Mouse (Mus musculus): ENCODE data around the gene Trpt1.
A peak's percentile ranks its signal among the peaks of the same experiment; 100 is the strongest.
"Not testable (repeated sequence)": the region's sequence is repeated elsewhere in the genome, so short reads cannot be mapped to it uniquely, and the experiment has no call there.

Gene Trpt1

DNA sequence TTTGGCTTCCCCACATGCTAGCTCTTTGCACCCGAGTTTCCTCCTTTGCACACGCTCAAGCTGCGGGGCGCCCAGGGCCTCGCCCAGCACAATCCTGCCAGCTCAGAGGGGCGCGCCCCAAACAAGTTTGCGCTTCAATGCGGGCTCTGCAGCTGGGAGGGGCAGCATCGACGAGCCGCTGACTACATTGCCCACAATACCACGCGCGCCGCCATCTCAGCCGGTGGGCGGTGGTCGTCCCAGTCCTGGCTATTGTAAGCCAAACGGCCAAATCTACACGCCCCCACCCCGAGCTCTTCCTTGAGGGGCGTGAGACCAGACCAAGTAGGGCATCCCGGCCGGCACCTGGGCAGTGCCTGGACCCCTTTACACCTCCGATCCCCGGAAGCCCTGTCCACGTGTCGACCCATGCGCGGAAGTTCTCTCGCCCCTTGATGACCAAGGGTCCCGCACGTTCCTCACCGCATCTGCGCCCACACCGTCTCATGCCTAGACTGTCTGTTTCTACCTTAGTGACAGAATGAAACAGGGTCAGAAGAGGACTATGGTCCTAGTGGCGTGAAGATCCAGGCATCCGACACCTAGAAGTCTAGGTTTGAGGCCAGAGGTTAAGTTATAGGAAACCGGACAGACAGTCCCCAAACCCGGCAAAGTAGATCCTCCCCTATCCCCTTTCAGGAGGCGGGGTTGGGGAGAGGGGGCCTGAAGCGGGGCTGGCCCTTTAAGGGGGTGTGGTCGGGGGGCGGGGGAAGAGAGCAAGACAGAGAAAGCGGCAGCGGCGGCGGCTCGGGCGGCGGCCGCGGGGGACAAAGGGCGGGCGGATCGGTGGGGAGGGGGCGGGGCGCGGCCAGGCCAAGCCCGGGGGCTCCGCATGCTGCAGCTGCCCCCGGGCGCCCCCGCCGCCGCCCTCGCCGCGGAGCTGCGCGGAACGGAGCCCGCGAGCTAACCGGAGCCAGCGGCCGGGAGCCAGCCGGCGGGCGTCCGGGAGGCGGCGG lies 21.4 kb upstream of the Trpt1 start, which contains the start of gene Ppp1r14b:
Gene Ppp1r14b (plus strand): TSS at position 758 of the 995 bp plus-strand sequence.
- peak; percentile 58 to 59 for DNase-seq (ENCODE audit: low spot score in 2 of 2)

DNA sequence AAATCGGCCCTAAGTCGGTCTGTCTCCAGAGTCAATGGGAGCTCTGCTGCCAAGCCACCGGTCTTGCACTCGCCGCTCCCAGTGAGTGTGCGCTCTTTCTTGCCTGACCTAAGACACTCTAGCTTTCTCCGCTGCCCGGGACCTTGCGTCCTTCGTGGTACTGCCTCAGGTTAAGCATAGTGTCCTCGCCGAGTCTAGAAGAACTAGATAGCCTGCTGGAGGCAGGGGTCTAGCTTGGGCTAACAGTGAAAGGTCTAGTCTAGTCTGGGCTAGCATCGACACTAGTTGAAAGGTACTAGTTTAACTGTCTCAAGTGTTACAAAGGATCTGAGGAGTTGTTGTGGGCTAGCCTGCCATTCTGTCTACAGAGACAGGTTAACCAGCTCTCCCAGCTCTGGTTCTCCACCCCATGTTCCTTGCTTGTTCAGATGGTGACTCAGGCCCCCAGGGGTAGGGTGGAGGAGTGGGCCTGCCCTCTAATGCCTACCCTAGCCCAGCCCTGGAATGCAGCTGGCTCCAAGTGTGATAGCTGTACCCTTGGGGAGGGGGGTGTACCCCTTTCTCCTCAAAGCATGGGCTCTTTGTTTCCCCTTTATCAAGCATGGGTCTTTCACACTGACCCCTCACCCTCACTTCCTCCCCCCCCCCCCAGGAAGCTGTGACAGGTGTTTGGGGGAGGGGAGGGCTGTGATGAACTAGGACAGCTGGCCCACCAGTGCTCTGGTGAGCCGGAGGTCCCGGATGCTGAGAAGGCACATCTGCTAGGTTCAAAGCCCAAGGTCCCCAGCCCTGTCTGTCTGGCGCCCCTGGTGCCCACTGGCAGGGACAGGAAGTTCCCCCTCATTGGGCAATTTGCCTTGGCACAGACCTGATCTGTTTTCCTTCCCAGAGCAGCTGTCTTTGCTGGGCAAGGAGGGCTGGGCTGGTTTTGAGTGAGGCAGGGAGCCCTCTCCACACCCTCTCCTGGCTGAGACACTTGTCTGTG lies 20.1 kb upstream of the Trpt1 start, which contains the start of gene Plcb3:
Gene Plcb3 (minus strand): TSS at position 934 of the 985 bp plus-strand sequence.
- DNase-seq (ENCODE audit: low spot score in 2 of 2): no peak

DNA sequence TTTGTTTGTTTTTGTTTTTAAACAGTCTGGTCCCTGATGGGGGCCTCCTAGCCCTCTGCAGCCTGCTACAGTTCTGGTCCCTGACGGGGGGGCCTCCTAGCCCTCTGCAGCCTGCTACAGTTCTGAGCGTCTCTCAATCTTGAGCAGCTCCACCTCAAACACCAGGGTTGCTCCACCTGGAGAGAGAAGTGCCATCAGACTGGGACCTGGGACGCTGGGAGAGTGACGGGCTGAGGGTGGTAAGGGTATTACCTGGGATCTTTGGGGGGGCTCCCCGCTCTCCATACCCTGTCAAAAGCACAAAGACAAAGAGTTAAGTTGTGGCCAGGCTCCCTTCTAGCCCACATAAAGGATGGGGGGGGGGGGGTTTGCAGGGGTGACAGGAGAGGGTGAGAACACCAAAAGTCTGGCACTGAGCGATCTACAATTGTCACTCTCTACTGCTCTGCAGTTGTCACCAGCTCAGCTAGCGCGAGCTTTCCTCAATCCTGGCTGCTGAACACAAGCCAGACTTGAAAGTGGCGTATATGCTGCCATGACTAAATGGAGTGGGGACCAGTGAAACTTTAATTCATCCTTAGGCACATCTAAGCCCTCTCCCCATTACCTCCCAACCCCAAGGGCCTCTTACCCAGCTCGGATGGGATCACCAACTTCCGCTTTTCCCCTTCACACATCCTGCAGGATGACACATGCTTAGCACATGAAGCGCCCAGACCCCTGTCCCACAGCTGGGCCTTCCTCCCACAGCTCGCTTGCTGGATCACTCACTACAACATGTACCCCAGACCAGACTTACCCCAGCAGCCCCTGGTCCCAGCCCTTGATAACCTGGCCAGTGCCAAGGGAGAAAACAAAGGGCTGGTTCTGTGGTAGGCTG lies 17.9 kb upstream of the Trpt1 start:
- no peak for DNase-seq (ENCODE audit: low spot score in 2 of 2)

DNA sequence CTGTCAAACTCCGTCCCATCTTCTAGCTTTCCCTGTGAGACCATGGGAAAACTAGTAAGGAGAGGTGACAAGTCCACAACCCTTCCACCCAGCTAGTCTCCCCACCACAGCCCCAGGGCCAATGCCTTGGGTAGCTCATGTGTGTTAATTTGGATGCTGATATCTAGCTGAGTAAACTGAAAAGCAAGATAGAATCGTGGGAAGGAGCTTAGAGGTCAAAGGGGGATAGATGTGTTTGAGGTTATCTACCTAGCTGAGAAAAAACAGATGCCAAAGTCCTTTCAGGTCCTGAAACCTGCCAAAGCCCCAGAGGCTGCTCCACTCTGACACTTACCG lies 17.3 kb upstream of the Trpt1 start:
- DNase-seq (ENCODE audit: low spot score in 2 of 2): no peak

DNA sequence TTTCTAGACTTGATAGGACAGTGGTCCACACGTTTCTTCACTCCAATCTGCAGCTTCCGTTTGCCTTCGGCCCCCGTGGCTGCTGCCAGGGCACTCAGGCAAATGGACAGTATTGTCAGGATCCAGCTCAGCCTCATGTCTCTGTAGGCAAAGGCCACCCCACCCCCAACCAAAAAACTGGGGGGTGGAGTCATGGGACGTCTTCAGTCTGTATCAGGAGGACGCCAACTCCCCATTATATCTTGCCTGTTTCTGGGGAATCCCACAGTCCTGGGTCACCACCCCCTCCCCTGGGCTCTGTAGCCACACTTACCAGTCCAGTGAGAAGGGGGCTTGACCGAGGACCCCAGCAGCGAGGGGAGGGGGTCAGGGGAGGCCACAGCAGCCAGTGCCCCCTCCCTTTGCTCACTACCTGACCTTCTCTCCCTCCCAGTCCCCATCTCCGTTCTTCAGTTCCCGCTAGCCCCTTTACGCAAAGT lies 16.9 kb upstream of the Trpt1 start:
- DNase-seq (ENCODE audit: low spot score in 2 of 2): peak in 1 of 2 experiments; percentile 26

DNA sequence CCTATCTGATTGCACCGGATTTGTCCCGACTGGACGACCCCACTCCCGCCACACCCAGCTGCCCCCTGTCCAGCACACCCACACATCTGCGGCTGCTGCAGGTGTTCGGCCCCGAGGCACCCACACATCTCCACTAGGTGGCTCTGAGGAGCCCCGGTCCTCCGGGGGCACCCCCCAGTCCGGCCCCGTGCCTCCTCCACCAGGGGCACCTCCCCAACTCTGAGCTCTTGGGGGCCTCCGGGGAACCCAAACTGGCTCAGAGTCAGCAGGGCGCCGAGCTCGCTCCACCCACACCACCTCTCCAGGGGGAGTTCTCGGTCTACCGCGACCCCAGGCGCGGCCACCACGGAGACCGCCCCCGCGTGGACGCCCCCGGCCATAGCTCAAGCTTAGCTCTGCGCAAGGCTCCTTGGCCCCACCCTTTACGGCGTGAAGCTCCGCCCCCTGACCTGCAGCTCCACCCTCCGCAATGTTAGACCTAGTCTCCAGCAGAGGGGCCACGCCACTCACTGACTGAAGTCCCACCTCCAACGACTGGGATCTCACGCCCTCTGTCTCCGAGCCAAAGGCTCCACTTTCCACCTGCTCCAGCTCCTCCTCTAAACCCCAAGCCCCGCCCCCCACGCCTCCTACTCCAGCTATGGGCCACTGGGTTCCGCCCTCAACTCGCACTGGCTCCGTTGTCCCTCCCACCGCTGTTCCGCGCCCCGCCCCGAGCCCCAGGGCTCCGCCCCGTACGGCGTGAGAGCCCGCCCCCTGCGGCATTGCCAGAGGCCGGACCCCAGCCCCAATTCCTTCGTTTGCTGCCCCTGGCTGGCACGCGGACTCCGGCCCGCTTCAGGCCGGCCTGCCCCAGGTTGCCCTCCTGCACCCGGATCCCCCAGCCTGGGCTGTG lies 16.2 kb upstream of the Trpt1 start:
- DNase-seq (ENCODE audit: low spot score in 2 of 2): peak; percentile 98 to 99

DNA sequence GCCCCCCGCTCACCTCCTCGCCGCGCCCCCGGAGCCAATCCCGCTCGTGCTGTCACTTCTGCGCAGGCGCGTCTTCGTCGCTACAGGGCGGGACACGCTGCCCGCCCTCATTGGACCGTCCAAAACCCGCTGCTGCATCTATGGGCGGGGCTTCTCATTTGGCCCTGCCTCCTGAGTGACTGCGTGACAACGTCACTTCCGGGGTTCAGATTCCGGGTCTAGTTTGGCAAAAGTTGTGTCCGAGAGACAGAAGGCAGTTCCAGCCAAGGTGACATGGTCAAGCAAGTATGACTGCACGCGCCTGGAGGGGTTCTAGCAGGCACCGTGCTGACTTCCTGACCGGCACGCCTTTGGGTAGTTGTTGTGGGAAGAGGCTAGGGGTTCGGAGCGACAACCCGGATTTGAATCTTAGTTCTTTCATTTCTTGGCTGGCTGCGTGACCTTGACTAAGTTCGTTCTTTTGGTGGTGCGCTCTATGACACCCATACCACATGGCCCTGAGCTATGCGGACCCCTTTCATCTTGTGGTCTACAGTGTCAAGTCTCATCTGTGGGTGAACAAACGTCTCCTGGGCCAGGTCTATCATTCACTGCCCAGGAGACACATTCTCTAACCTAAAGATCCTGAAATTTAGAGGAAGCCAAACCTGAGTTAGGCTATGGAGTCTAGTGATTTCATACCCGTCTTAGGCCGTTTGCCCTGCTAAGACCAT lies 15.4 kb upstream of the Trpt1 start, which contains the start of gene Fkbp2:
Gene Fkbp2 (minus strand): TSS at position 121 of the 713 bp plus-strand sequence.
- DNase-seq (ENCODE audit: low spot score in 2 of 2): peak; percentile 96

DNA sequence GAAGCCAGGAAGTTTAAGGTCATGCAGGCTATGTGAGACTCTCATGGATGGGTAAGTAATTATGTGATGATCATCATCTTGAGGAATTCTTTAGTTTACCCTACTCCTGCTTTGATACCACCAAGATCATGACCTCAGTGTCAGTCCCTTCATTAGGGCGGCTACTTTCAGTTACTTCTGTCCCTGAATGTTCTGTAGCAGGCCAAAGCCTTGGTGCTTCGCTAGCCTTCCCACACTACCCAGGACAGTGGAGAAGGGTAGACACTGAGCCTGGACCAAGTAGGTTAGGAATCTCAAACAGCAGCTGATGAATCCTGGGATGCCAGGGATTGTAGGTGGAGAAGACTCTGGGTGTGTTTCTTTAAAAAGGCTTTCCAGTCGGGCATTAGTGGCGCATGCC lies 14.5 kb upstream of the Trpt1 start:
- no peak for DNase-seq (ENCODE audit: low spot score in 2 of 2)

DNA sequence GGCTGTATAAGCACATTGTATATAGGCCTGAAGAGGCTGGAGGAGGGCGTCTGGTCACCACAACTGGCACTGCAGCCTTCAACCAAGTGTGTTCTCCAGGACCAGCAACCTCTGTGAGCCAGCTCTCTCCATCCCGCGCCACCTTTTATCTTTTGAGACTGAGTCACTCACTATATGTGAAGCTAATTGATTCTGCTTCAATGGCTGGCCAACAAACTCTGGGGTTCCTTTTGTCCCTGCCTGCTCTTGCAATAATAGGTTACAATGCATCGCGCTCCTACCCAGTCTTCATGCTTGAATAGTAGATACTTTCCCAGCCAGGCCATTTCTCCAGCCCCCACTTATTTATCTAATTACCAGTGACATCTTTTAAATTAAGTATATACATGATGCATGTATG lies 12.3 kb upstream of the Trpt1 start:
- no peak for DNase-seq (ENCODE audit: low spot score in 2 of 2)

DNA sequence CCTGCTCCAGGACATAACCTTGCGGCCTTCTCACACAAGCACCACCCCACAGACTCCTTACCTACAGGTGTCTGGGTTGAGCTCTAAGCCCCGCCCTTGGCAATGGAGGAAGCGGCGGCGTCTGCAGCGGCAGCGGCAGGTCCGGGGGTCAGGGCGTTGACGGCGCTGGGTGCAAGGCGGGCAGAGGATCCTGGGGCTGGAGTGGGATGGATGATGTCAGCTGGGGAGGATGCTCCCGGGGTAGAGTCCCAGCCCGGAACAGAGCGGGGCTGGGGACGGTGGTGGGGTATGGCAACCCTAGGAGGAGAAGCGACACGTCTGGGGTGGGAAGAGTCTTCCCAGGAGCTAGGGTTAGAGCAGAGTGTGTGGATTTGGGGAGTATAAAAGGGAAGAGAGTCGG lies 10.6 kb upstream of the Trpt1 start:
- DNase-seq (ENCODE audit: low spot score in 2 of 2): no peak

DNA sequence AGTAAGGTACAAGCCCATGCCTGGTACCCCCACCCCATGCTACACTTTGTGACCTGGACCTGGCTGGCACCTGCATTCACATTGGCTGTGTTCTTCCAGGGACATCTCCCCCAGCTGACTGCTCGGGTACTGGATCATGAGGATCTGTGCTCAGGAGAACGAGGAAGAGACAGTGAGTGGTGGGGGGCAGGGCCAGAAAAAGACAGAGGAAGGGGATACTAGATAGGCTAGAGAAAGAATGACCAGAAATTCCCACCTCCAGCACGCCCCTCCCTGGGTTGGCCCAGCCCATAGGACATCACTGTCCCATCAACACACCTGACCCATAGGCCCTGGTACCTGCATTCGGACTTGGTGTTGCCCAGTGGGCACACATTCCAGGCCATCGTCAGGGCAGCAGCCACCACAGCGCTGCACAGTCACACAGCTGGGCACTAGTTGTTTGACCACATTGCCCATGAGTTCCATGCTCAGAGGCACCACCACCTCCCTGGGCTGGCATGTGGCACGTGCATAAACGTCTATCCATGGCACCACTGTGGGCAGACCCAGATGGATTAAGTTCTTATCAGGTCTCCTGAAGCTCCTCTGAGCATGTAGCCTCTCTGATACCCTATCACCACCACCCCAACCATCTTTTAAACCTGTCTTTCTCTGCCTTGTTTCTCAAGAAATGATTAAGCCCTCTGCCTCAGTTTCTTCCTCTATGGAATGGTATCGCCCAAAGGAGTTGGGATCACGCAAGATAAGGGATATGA lies 9.8 kb upstream of the Trpt1 start:
- DNase-seq (ENCODE audit: low spot score in 2 of 2): no peak

DNA sequence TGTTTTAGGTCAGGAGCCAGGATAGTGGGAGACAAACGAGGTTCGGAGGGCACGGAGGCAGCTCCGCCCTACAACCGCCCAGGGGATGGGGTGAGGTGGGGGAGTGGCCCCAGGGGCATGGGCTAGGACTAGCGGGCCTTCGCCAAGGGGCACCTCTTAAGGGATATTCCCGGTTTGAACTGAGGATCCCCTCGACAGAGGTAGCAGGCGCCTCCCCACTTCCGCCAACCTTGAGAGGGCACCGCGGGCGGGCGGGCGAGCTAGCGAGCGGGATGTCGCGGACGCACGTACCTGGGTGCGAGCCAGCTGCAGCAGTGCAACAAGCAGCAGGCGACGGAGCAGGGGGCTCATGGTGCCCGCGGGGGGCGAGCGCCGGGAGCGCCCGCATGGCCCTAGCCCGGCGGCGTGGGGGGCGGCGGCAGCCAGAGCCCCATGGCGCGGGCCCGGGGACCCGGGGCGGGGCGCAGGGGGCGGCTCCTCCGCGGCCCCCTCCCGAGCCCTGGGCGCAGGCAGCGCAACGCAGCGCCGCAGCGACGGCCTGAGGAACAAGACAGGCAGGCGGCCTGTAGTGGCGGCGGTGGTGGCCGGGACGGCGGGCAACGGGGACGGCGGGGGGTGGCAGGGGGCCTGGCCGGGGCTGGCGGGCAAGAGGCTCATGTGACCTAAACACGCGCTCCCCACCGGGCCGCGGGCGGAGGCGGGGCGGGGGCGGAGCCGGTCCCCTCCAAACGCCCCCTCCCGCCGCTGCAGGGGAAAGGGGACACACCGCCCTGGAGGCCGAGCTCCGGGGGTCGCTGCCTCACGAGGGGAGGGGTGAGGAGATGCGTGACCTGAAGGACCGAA lies 8.6 kb upstream of the Trpt1 start, which contains the start of gene Vegfb:
Gene Vegfb (minus strand): TSS at position 591 of the 843 bp plus-strand sequence.
- peak in 1 of 2 experiments; percentile 45 for DNase-seq (ENCODE audit: low spot score in 2 of 2)

DNA sequence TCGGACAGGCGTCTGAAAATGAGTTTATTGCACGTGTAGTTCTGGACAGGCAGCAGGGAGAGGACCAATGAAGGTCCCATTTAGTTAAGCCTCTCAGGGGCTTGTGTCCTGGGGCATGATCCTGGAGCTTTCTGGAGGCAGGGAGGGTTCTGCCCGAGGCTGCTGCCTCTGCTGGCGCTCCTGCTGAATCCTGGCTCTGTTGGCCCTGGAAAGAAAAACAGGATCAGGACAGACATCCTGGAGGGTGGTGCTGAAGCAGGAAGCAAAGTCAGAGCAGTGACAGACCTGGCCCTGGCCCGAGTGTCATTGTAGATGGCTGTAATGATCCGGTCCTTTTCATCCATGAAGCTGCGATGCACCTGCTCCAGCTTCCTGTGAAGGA lies 8.0 kb upstream of the Trpt1 start:
- DNase-seq (ENCODE audit: low spot score in 2 of 2): no peak

DNA sequence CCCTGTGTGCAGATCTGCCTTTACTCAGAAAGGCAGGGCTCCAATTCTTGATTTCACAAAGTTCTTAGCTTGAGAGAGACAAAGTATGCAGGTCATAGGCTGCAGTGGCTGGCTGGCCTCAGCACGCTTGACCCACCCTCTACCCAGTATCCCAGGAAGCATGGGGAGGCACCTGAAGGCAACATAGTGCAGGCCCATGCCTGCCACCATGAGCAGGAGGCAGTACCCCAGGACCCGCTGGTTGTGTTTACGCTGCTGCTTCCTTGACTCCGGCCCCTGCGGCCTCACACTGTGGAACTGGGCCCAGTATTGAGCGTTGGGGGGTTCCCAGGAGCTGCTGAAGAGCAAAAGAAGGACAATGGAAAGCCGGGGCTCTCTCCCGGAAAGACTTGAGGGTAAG lies 6.7 kb upstream of the Trpt1 start:
- no peak for DNase-seq (ENCODE audit: low spot score in 2 of 2)

DNA sequence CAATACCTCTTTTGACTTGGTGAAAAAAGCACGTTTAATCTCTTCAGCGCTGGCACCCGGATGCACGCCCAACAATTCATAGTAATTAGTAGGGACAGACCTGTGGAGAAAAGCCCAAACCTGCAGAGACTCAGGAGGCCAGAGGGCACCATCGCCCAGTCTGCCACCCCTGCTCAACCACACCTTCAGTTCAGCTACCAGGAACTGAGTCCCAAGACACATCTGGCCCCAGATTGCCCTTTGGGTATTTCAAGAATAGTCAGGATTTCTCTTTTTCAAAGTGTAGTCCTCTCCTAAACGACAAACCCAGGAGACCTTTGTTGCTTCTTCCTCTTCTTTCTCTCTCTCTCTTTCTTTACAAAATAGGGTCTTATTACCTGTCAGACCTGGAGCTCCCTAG lies 5.2 kb upstream of the Trpt1 start:
- DNase-seq (ENCODE audit: low spot score in 2 of 2): no peak

DNA sequence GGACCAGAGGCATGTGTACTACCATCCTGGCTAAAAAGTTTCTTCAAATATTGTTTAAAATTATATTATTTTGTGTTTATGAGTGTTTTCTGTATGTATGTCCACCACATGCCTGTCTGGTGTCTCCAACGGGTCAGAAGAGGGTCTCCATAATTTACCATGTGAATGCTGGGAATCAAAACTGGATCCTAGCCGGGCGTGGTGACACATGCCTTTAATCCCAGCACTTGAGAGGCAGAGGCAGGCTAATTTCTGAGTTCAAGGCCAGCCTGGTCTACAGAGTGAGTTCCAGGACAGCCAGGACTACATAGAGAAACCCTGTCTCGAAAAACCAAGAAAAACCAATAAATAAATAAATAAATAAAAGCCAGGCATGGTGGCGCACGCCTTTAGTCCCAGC lies 4.8 kb upstream of the Trpt1 start:
- not testable (repeated sequence) for DNase-seq (ENCODE audit: low spot score in 2 of 2)

Measured in frontal cortex, postnatal 25 days (tissue).